Mouse (Mus musculus) hindbrain, embryonic 14.5 days (tissue): ENCODE results near the gene Nfasc. TPM values are rescaled to one million over a fixed set of nuclear protein-coding genes. Genes with fewer than 3 reads are reported as not detected.

ENCODE experiments used
- ATAC-seq: fragments of 200-750 bp; cut with Nextera tagmentation; 2 replicates; pipeline ENCODE4 v1.8.0; 2017; ENCODE audit warnings: moderate number of reproducible peaks, mild to moderate bottlenecking, moderate TSS enrichment, moderate library complexity; ENCODE audit not compliant: low FRiP score
- DNase-seq: peaks from one replicate; pipeline ENCODE4 v3.0.0-alpha.2; 2015; ENCODE audit warnings: low spot score
- H3K27ac ChIP-seq: fragments of 300-500 bp; sonication (generic); 2 replicates; pipeline ENCODE4 v1.5.1; 2014; ENCODE audit warnings: mild to moderate bottlenecking, moderate library complexity
- H3K27me3 ChIP-seq: fragments of 300-500 bp; sonication (generic); 2 replicates; pipeline ENCODE4 v1.6.1; 2014; ENCODE audit warnings: mild to moderate bottlenecking, low read length, mixed read lengths; ENCODE audit not compliant: control insufficient read depth, insufficient read depth
- H3K36me3 ChIP-seq: fragments of 300-500 bp; sonication (generic); replicated peaks from 2 replicates; pipeline ENCODE4 v1.6.1; 2014; ENCODE audit not compliant: control insufficient read depth, insufficient read depth
- H3K4me1 ChIP-seq: fragments of 300-500 bp; sonication (generic); replicated peaks from 2 replicates; pipeline ENCODE4 v1.6.1; 2014; ENCODE audit warnings: antibody characterized with exemption, low read length, mixed read lengths; ENCODE audit not compliant: control insufficient read depth, insufficient read depth
- H3K4me2 ChIP-seq: fragments of 300-500 bp; sonication (generic); replicated peaks from 2 replicates; pipeline ENCODE4 v1.6.1; 2014; ENCODE audit warnings: mild to moderate bottlenecking, moderate library complexity
- H3K4me3 ChIP-seq: fragments of 300-500 bp; sonication (generic); replicated peaks from 2 replicates; pipeline ENCODE4 v1.5.1; 2014; ENCODE audit warnings: mild to moderate bottlenecking, low read length
- H3K9ac ChIP-seq: fragments of 300-500 bp; sonication (generic); 2 replicates; pipeline ENCODE4 v1.6.1; 2014
- H3K9me3 ChIP-seq: fragments of 300-500 bp; sonication (generic); 2 replicates; pipeline ENCODE4 v1.6.1; 2016; ENCODE audit warnings: low read length; ENCODE audit not compliant: control insufficient read depth
- WGBS: fragments of 180-500 bp; shearing (Covaris S2); extraction: QIAGEN DNeasy Blood & Tissue Kit; methylation state at CpG from one replicate; pipeline ENCODE4 v1.1.7; 2014; 5-methylcytosine and 5-hydroxymethylcytosine counted together
- polyA plus RNA-seq: library from polyadenylated mRNA; unstranded; fragments of >200 nt; fragmentation: Nextera tagmentation; extraction: Ambion mirVana; gene quantifications from 2 replicates; pipeline ENCODE4 v1.2.1, GENCODE M21; 2014

The Nfasc gene
- polyA plus RNA-seq, 1 experiment from 2014 or later: 42.8 TPM

GRCm38 (mm10) chr1:132520764-132521163 is 220.8 kb downstream of the Nfasc start:
- WGBS: 17% methylated on average over 5 of the region's 6 CpGs
- DNase-seq (no peak), ATAC-seq (no peak)
- H3K27me3 ChIP-seq: no peaks in the 10 kb centered on the region
- peaks cover 75% of the 10 kb centered on the region for H3K36me3 ChIP-seq
- no peak overlapping the region for H3K27ac ChIP-seq
- no peak overlapping the region for H3K4me2 ChIP-seq
- H3K4me3 ChIP-seq: no peak overlapping the region
- no peaks in the 10 kb centered on the region for H3K9me3 ChIP-seq
- no peak overlapping the region for H3K9ac ChIP-seq
- H3K4me1 ChIP-seq: 0 out of 2 replicates have a peak, but pooled peaks cover 6% of the 10 kb centered on the region

GRCm38 (mm10) chr1:132519734-132520133 is 221.9 kb downstream of the Nfasc start:
- Histone ChIP-seq H3K9ac (no peak overlapping the region), H3K4me2 (no peak overlapping the region), H3K4me3 (no peak overlapping the region), H3K9me3 (no peaks in the 10 kb centered on the region), H3K27me3 (no peaks in the 10 kb centered on the region), H3K36me3 (peaks cover 76% of the 10 kb centered on the region), H3K4me1 (no peaks in the 10 kb centered on the region), H3K27ac (no peak overlapping the region)
- ATAC-seq (no peak), DNase-seq (no peak)
- 88% methylated on average over 11 of the region's 11 CpGs for WGBS

- Histone ChIP-seq H3K4me3 (no peak overlapping the region), H3K27ac (no peak overlapping the region), H3K9ac (no peak overlapping the region), H3K4me2 (no peak overlapping the region), H3K9me3 (no peaks in the 10 kb centered on the region), H3K27me3 (no peaks in the 10 kb centered on the region), H3K36me3 (peaks cover 75% of the 10 kb centered on the region), H3K4me1 (no peaks in the 10 kb centered on the region)
- no peak for DNase-seq
- ATAC-seq: no peak
- WGBS: 86% methylated on average over 18 of the region's 18 CpGs
Measured at GRCm38 (mm10) chr1:132518621-132519020, 223.0 kb downstream of the Nfasc start.

- no peak overlapping the region for H3K4me2 ChIP-seq
- no peaks in the 10 kb centered on the region for H3K4me1 ChIP-seq
- 95% methylated on average over 11 of the region's 11 CpGs for WGBS
- ATAC-seq (no peak), DNase-seq (no peak)
- no peaks in the 10 kb centered on the region for H3K27me3 ChIP-seq
- H3K9me3 ChIP-seq: no peaks in the 10 kb centered on the region
- H3K36me3 ChIP-seq: peaks cover 58% of the 10 kb centered on the region
- H3K27ac ChIP-seq: no peak overlapping the region
- H3K4me3 ChIP-seq: no peak overlapping the region
- H3K9ac ChIP-seq: no peak overlapping the region
Measured at GRCm38 (mm10) chr1:132516776-132517175, 224.8 kb downstream of the Nfasc start.

- Histone ChIP-seq H3K27ac (no peak overlapping the region), H3K9me3 (no peaks in the 10 kb centered on the region), H3K27me3 (no peaks in the 10 kb centered on the region), H3K4me3 (no peak overlapping the region), H3K4me2 (no peak overlapping the region), H3K36me3 (peaks cover 54% of the 10 kb centered on the region), H3K4me1 (no peaks in the 10 kb centered on the region; the same call in 1 of the 2 replicates), H3K9ac (no peak overlapping the region)
- 95% methylated on average over 12 of the region's 12 CpGs for WGBS
- ATAC-seq: no peak
- no peak for DNase-seq
Measured at GRCm38 (mm10) chr1:132515339-132515738, 226.3 kb downstream of the Nfasc start.

Other genes with a start within 250 kb of the Nfasc start
- gene Tmem81, start 235.6 kb downstream of the Nfasc start, polyA plus RNA-seq: 0.57 and 1.3 TPM in 2 replicates
- gene Cntn2, start 198.5 kb downstream of the Nfasc start, polyA plus RNA-seq: 26.1 and 28.1 TPM in 2 replicates
- 40.7 and 45.3 TPM in 2 replicates for gene Lrrn2, start 138.5 kb upstream of the Nfasc start, polyA plus RNA-seq